Mouse (Mus musculus) heart, postnatal 0 days (tissue): Measurements from ENCODE around the gene Cars2. TPM values are rescaled to one million over a fixed set of nuclear protein-coding genes. Genes with fewer than 3 reads are reported as not detected.
"Not testable (repeated sequence)": the region's sequence is repeated elsewhere in the genome, so short reads cannot be mapped to it uniquely, and the experiment has no call there.

Experiments
- ATAC-seq: fragments of 200-750 bp; cut with Nextera tagmentation; 2 replicates; pipeline ENCODE4 v1.8.0; 2017; ENCODE audit warnings: low read depth, moderate number of reproducible peaks, moderate library complexity; ENCODE audit not compliant: insufficient read depth
- DNase-seq: peaks from one replicate; pipeline ENCODE4 v3.0.0-alpha.2; 2016; ENCODE audit warnings: low spot score
- H3K27ac ChIP-seq: fragments of 300-500 bp; sonication (generic); 2 replicates; pipeline ENCODE4 v1.5.1; 2014; ENCODE audit warnings: low read depth, mild to moderate bottlenecking
- H3K27me3 ChIP-seq: fragments of 300-500 bp; sonication (generic); 2 replicates; pipeline ENCODE4 v1.6.1; 2014; ENCODE audit warnings: low read length, mixed read lengths; ENCODE audit not compliant: control insufficient read depth, insufficient read depth
- H3K36me3 ChIP-seq: fragments of 300-500 bp; sonication (generic); replicated peaks from 2 replicates; pipeline ENCODE4 v1.6.1; 2014; ENCODE audit warnings: low read length, mixed read lengths; ENCODE audit not compliant: control insufficient read depth, insufficient read depth
- H3K4me1 ChIP-seq: fragments of 300-500 bp; sonication (generic); 2 replicates; pipeline ENCODE4 v1.6.1; 2014; ENCODE audit warnings: antibody characterized with exemption; ENCODE audit not compliant: control insufficient read depth, insufficient read depth
- H3K4me2 ChIP-seq: fragments of 300-500 bp; sonication (generic); 2 replicates; pipeline ENCODE4 v1.6.1; 2014; ENCODE audit warnings: low read depth, mild to moderate bottlenecking, low read length, moderate library complexity
- H3K4me3 ChIP-seq: fragments of 300-500 bp; sonication (generic); 2 replicates; pipeline ENCODE4 v1.5.1; 2014; ENCODE audit warnings: low read depth, low read length
- H3K9ac ChIP-seq: fragments of 300-500 bp; sonication (generic); replicated peaks from 2 replicates; pipeline ENCODE4 v1.6.1; 2014; ENCODE audit warnings: low read depth, low read length, mixed read lengths
- H3K9me3 ChIP-seq: fragments of 300-500 bp; sonication (generic); replicated peaks from 2 replicates; pipeline ENCODE4 v1.6.1; 2016; ENCODE audit warnings: low read length; ENCODE audit not compliant: control insufficient read depth
- CTCF ChIP-seq: IDR thresholded peaks from 2 replicates; pipeline ENCODE4 v1.5.1; 2016; ENCODE audit warnings: antibody characterized with exemption, control low read depth, low read depth
- EP300 ChIP-seq: IDR thresholded peaks from 2 replicates; pipeline ENCODE4 v1.6.1; 2016; ENCODE audit warnings: antibody characterized with exemption, low read depth
- WGBS: fragments of 180-500 bp; shearing (Covaris S2); extraction: QIAGEN DNeasy Blood & Tissue Kit; methylation state at CpG from one replicate; pipeline ENCODE4 v1.1.7; 2014; 5-methylcytosine and 5-hydroxymethylcytosine counted together
- polyA plus RNA-seq: library from polyadenylated mRNA; unstranded; fragments of >200 nt; fragmentation: Nextera tagmentation; extraction: Ambion mirVana; gene quantifications from 2 replicates; pipeline ENCODE4 v1.2.1, GENCODE M21; 2015
- total RNA-seq: library from RNA; depleted of rRNA; stranded (reverse); fragments of >200 nt; gene quantifications from 2 replicates; pipeline ENCODE4 v1.2.3, GENCODE M21; 2014; ENCODE audit warnings: low replicate concordance

The Cars2 gene
- total and polyA plus RNA-seq, 2 experiments from 2014 or later, result 21.2 to 40.1 TPM

DNA sequence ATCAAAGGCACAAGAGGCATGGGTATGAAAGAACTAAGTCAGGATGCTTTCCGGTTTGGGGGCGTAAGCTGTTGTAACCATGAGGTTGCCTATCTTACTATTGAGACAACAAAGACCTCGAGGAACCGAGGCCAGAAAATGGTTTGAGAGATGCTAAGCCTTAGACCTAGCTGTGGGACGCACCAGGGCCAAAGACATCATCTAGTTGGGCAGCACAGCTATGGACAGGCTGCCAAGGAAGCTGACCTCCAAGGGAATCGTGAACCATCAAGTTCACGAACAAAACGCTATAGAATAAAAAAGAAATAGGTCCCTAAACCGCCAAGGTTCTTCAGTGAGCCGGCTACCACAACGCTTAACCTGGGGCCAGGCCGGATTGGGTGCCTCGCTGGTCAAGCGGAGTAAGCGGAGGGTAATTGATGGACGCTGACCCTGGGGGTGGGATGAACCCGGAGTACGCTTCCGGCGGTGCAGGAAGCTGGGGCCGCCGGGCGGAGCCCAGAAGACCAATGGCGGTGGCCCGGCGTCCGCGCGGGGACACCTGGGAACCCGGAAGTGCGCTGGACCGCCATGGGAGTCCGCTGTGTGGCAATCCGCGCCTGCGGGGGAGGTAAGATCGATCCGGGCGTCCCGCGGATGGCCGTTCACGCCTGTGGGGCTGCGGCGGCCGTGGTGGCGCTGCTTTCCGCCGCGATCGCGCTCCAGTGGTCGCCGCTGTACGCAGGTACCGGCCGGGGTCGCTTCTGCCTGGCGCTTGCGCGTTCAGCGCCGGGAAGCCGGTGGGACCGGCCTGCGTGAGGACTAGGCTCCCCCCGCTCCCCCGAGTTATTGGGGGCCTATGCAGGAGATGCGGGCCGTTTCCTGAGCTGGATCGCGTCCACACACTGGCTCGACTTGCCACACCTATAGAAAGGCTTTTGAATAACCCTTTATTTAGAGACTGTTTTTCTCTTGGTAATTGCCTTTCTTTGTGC lies 53.3 kb downstream of the Cars2 start, which contains the start of gene Naxd:
Gene Naxd, plus strand, starts transcription at position 490 of the 974 bp plus-strand sequence.
- Histone ChIP-seq H3K4me2 (peak within 1 kb of the TSS; percentile 75), H3K4me3 (peak within 1 kb of the TSS; percentile 95), H3K27ac (peak within 1 kb of the TSS; percentile 73), H3K9ac (peak within 1 kb of the TSS; percentile 89), H3K27me3 (no peaks in the 10 kb centered on the region), H3K9me3 (no peaks in the 10 kb centered on the region), H3K4me1 (peaks cover 16% of the 10 kb centered on the region), H3K36me3 (no peaks in the 10 kb centered on the region)
- ATAC-seq, result peak; percentile 99
- peak; percentile 94 for DNase-seq
- 4% methylated on average over 73 of the region's 73 CpGs for WGBS
- no peak for TF ChIP-seq CTCF
- TF ChIP-seq EP300, result 0 out of 2 replicates have a peak, but pooled peaks have one; percentile 46

DNA sequence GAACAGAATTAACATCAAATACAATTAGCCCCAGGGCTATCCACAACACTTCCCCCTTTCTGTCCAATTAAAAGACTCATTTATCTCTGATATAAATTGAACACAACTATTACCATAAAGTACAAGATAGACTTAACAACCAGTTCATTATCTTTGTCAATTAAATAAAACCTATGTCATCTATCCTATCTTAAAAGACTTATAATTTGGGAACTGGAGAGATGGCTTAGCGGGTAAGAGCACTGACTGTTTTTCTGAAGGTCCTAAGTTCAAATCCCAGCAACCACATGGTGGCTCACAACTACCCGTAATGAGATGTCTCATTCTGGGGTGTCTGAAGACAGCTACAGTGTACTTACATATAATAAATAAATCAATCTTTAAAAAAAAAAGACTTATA lies 58.2 kb downstream of the Cars2 start:
- not testable (repeated sequence) for H3K4me2 ChIP-seq

DNA sequence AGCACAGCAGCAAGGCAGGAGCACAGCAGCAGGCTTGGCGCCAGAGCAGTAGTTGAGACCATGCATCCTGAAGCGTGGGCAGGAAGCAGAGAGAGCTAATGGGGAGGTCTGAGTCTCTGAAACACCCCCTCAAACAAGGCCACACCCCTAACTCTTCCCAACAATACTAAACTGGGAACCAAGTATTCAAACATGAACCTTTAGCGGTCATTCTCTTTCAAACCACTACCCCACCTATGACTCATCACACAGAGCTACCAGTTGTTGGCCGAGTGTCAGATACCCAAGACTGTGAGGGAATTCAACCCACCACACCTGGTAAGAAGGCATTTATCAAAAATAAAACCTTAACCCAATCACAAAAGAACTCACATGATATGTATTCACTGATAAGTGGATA lies 63.4 kb downstream of the Cars2 start:
- Histone ChIP-seq H3K36me3 (no peaks in the 10 kb centered on the region), H3K4me3 (no peak overlapping the region), H3K4me1 (peaks cover 3% of the 10 kb centered on the region; the same call in 1 of the 2 replicates), H3K9ac (no peak overlapping the region), H3K27ac (no peak overlapping the region), H3K4me2 (no peak overlapping the region), H3K9me3 (no peaks in the 10 kb centered on the region), H3K27me3 (no peaks in the 10 kb centered on the region)
- no peak for ATAC-seq
- DNase-seq, result no peak
- no peak for TF ChIP-seq EP300
- TF ChIP-seq CTCF, result no peak
- 55% methylated on average over 4 of the region's 4 CpGs for WGBS

More for the DNA sequence above, 58.2 kb downstream of the Cars2 start:
- not testable (repeated sequence) for H3K36me3 ChIP-seq, H3K27ac ChIP-seq, H3K27me3 ChIP-seq, DNase-seq, H3K9me3 ChIP-seq, H3K9ac ChIP-seq, H3K4me3 ChIP-seq, H3K4me1 ChIP-seq, ATAC-seq
- 76% methylated on average over 2 of the region's 2 CpGs for WGBS

DNA sequence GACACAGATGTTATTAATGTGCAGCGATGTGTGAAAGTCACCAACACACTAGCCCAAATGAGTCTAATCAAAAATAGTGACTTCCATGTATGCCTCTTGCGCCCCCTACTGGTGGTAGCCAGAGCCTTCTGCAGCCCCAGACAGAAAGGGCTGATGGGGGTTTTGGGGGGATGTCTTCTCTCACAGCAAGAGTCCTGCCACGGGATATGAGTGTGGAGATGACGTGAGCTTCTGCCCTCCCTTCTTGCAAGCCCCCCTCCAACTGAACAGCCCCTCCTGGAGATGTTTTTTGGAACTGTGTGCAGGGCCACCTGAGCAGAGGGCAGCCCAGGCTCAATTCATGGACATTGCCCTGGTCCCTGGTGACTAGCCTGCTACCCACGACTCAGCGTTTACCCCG lies 64.4 kb downstream of the Cars2 start:
- 17% methylated on average over 7 of the region's 7 CpGs for WGBS
- ATAC-seq, result peak; percentile 19; the same call in 1 of the 2 replicates
- Histone ChIP-seq H3K4me2 (no peak overlapping the region), H3K4me1 (peaks cover 8% of the 10 kb centered on the region; the same call in 1 of the 2 replicates), H3K27ac (no peak overlapping the region), H3K4me3 (no peak overlapping the region), H3K36me3 (no peaks in the 10 kb centered on the region), H3K9me3 (no peaks in the 10 kb centered on the region), H3K9ac (no peak overlapping the region), H3K27me3 (no peaks in the 10 kb centered on the region)
- TF ChIP-seq CTCF (peak; percentile 98), EP300 (no peak)
- peak; percentile 60 for DNase-seq

DNA sequence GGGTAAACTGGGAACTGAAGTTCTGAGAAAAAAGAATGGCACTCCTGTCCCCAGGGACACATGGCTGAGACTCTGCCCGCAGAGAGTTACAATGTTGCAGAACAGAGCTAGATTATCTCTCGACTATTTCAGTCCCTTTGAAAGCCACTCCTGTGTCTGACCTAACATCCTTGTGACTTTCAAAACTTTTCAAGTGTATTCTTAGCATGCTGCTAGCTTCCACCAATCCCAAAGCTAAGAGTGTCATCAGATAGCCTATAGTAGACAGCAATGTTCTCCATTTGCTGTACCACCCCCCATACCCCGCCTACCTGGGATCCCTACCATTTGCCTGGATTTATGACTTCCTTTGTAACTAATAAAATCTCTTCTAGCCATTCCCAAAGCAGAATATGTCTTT lies 68.0 kb downstream of the Cars2 start:
- ATAC-seq, result peak; percentile 69
- Histone ChIP-seq H3K4me2 (no peak overlapping the region), H3K9ac (no peak overlapping the region), H3K9me3 (no peaks in the 10 kb centered on the region), H3K27me3 (no peaks in the 10 kb centered on the region), H3K27ac (peak overlapping the region; percentile 87), H3K4me1 (peaks cover 8% of the 10 kb centered on the region; the same call in 1 of the 2 replicates), H3K4me3 (no peak overlapping the region), H3K36me3 (no peaks in the 10 kb centered on the region)
- TF ChIP-seq CTCF (no peak), EP300 (peak; percentile 53; the same call in 1 of the 2 replicates)
- 26% methylated on average over 3 of the region's 3 CpGs for WGBS
- peak; percentile 85 for DNase-seq
